Mouse (Mus musculus) common myeloid progenitor, adult 5-6 weeks (primary cell): ENCODE data around the gene Tmppe. TPM values are rescaled to one million over a fixed set of nuclear protein-coding genes. Genes with fewer than 3 reads are reported as not detected.
A peak's percentile ranks its signal among the peaks of the same experiment; 100 is the strongest.
"Not testable (repeated sequence)": the region's sequence is repeated elsewhere in the genome, so short reads cannot be mapped to it uniquely, and the experiment has no call there.

Experiments
- ATAC-seq: replicated peaks from 2 replicates; pipeline ENCODE4 v1.8.0; 2016; ENCODE audit warnings: low read depth, mild to moderate bottlenecking, moderate TSS enrichment, inconsistent platforms; ENCODE audit not compliant: poor library complexity, severe bottlenecking
- total RNA-seq: library from RNA; stranded (forward); fragments of 200-1000, 187-1606 nt; gene quantifications from 2 replicates; pipeline ENCODE4 v1.2.3, GENCODE M21; 2017

The Tmppe gene
- total RNA-seq, 1 experiment from 2014 or later = 6.4 TPM

GRCm38 (mm10) chr9:114394136-114394535 is 6.8 kb upstream of the Tmppe start:
- ATAC-seq = not testable (repeated sequence)

DNA sequence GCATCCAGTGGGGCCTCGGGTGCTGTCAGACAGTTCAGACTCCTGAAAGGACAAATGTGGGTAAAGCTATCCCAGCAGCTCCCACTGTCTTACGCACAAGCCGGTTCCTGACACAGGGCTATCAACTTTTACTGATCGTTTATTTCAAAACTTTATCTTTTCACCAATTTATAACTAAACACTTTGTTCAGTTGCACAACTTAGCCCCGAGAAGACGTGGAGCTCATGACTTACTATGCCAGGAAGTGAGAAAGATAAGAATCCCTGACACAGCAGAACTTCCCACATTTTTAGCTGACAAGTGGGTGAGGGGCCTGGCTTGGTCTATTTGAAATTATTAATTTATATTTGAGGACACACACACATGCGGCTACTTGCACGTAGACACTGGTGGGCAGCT is 6.2 kb upstream of the Tmppe start:
- peak; percentile 40; the same call in 1 of the 2 replicates for ATAC-seq

GRCm38 (mm10) chr9:114395258-114395657 is 5.6 kb upstream of the Tmppe start:
- 0 out of 2 replicates have a peak, but pooled peaks have one; percentile 31 for ATAC-seq

- ATAC-seq = no peak
Observed at GRCm38 (mm10) chr9:114399680-114400079, 1.2 kb upstream of the Tmppe start.

GRCm38 (mm10) chr9:114400588-114400948 is 337 bp upstream of the Tmppe start:
- no peak for ATAC-seq

DNA sequence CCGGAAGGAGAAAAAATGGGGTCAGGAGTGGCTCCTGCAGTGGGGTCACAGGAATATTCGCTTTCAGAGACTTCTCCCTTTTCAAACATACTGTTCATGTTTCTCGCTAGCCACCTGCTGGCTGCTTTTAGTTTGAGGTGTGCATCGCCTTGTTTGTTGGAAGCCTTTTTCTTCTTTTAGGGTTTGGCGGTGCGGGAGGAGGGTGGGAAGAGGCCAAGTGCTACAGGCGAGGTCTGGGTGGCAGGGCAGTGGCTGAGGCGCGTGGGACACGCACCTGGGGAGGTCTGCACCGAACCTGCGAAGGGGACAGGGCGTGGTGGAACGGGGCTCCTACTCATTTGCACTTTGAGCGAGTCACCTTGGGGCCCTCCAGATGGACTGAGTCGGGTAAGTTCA is 778 bp downstream of the Tmppe start:
- ATAC-seq = peak; percentile 59

DNA sequence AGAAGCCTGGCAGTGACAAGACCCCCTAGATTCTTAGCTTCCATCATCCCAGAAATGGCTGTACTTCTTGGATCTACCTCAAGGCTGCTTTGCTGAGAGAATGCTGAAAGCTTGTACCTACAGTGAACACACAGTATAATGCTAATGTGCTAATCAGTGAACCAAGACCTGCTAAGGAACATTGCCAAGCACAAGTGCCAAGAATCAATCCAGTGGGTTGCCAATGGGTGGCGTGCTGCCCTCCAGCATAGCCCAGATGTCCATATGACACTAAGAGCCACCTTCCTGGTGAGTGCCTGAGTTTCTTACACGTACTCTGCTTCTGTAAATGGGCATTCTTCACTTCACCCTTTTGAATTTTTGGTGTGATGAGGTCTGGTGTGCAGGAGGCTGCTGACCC is 6.8 kb downstream of the Tmppe start:
- no peak for ATAC-seq

GRCm38 (mm10) chr9:114410313-114410862 is 9.5 kb downstream of the Tmppe start:
- ATAC-seq = no peak

- no peak for ATAC-seq
Observed at GRCm38 (mm10) chr9:114411295-114411694, 10.4 kb downstream of the Tmppe start.

DNA sequence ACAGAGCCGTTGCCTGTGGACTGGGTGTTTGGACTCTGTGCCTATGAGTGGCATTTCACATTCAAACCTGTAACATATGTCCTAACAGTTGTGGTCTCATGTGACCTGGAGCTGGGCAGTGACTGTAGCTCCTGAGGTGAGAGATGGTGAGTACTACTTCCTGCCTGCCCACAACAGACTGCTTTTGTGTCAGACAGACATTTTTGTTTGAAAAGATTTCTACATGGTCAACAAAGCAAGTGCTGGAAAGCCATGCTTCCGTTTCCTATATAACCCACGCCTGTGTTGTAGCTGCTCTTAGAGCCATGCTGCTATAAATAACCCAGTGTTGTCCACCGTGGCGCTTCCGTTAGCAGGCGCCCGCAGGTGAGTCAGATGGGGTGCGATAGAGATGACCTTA is 11.5 kb downstream of the Tmppe start:
- no peak for ATAC-seq

DNA sequence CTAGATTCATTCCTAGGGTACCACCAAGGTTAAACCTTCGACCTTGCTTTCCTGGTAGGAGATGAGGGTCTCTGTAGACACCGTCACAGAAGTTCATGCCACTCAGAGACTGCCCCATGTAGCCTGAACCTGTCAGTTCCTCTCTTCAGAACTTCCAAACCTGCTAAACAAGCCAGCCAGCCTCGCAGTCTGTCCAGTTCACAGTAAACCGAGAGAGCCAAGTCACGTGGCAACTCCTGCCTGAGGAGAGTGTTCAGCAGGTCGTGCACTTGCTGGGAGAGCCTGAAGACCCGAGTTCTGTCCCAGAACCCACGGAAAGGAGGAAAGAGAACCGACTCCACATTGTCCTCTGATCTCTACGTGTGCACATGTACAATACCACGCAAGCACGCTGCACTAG is 13.0 kb downstream of the Tmppe start:
- no peak for ATAC-seq

GRCm38 (mm10) chr9:114415701-114416100 is 14.8 kb downstream of the Tmppe start:
- ATAC-seq = peak; percentile 79

- no peak for ATAC-seq
Observed at GRCm38 (mm10) chr9:114416646-114417517, 16.0 kb downstream of the Tmppe start.

GRCm38 (mm10) chr9:114418187-114418586 is 17.3 kb downstream of the Tmppe start:
- peak; percentile 80 for ATAC-seq

DNA sequence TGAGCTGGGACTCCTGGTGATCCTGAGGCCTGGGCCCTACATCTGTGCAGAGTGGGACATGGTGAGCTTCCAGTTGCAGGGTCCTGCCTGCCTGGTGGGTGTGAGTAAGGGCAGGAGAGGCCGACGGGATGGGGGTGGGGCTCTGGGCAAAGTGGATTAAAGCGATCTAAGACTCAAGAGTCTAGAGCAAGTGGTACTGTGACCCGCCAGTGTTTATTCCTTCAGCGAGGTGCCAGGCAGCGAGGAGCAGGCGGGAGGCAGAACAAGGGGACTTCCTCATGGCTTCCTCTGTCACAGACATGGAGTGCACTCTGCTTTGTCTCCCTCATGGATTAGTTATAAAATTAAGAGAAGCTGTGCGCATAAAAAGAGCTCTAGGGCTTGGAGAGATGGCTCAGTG is 19.5 kb downstream of the Tmppe start:
- no peak for ATAC-seq

- no peak for ATAC-seq
Observed at GRCm38 (mm10) chr9:114421045-114421444, 20.1 kb downstream of the Tmppe start.

GRCm38 (mm10) chr9:114421797-114422196 is 20.9 kb downstream of the Tmppe start:
- no peak for ATAC-seq

DNA sequence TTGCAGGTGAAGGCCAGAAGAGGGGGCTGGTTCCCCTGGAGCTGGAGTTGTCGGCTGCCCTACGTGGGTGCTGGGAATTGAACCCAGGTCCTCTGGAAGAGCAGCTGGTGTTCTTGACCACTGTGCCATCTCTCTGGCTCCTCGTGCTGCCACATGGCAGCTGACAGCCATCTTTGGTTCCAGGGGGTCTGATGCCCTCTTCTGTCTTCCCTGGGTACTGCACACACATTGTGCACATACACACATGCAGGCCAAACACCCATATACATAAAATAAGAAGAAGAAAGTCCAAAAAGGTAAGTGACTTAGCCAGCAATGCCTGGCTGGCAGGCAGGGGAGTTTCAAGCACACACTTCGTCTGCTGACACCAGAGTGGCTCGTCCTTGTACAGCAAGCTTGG is 24.7 kb downstream of the Tmppe start:
- ATAC-seq = no peak

DNA sequence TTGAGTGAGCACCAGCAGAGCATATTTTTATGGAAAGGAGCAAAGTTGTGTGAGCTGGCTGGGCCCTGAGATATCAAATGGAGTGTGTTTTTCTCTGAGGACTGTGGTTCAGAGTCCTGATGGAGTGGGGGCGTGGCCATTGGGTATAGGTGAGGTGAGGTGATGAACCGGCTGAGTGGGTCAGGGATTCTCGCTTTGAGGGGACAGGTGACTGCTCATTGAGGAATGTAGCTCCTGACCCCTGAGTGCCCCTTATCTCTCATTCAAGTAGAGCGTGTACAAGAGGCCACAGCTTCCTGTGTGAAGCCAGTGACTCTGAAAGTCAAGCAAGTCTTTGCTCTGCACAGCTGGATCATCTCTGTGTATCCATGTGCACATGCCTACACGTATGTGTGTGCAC is 25.3 kb downstream of the Tmppe start:
- no peak for ATAC-seq

GRCm38 (mm10) chr9:114427425-114427824 is 26.5 kb downstream of the Tmppe start:
- ATAC-seq = no peak

- no peak for ATAC-seq
Observed at GRCm38 (mm10) chr9:114428103-114428834, 27.4 kb downstream of the Tmppe start.
